Mouse (Mus musculus) CH12.LX (cell line): ENCODE results near the gene Palm. TPM values are rescaled to one million over a fixed set of nuclear protein-coding genes. Genes with fewer than 3 reads are reported as not detected.
A peak's percentile ranks its signal among the peaks of the same experiment; 100 is the strongest.

ENCODE experiments used
- DNase-seq: peaks from one replicate; pipeline ENCODE4 v3.0.0-alpha.2; 2013; ENCODE audit errors: extremely low read depth
- H3K27ac ChIP-seq: 2 replicates; pipeline ENCODE4 v1.5.1; 2012; ENCODE audit warnings: low read depth, mild to moderate bottlenecking, control low read depth, moderate library complexity; ENCODE audit not compliant: insufficient read depth
- H3K27me3 ChIP-seq: replicated peaks from 2 replicates; pipeline ENCODE3; 2012; ENCODE audit warnings: inconsistent platforms
- H3K36me3 ChIP-seq, 2 experiments: replicated peaks in 1 of 2; 2 replicates each; pipeline versions ENCODE3 to v1.6.1; 2012; ENCODE audit warnings: inconsistent platforms in 1 of 2, low read length in 1 of 2, mild to moderate bottlenecking in 1 of 2, mixed read lengths in 1 of 2, moderate library complexity in 1 of 2; ENCODE audit not compliant: control insufficient read depth in 1 of 2, insufficient read depth in 1 of 2
- H3K4me1 ChIP-seq, 2 experiments: 2 replicates each; pipeline ENCODE4 v1.6.1; 2012; ENCODE audit warnings: inconsistent platforms in 1 of 2, moderate library complexity in 1 of 2; ENCODE audit not compliant: insufficient read depth in 2 of 2, control insufficient read depth in 1 of 2
- H3K4me2 ChIP-seq: 2 replicates; pipeline ENCODE4 v1.6.1; 2012; ENCODE audit warnings: low read depth, mild to moderate bottlenecking, control low read depth; ENCODE audit not compliant: poor library complexity, insufficient read depth, severe bottlenecking
- H3K4me3 ChIP-seq, 3 experiments: fragments of 150-350 bp in 1 of 3; sonication (generic) in 1 of 3; replicated peaks in 1 of 3; 2 replicates each; pipeline versions ENCODE3 to v1.5.1; 2011 to 2012; ENCODE audit warnings: low read depth in 2 of 3, low read length in 2 of 3, mild to moderate bottlenecking in 2 of 3, moderate library complexity in 2 of 3, control low read depth in 1 of 3, improper control_type of control experiment in 1 of 3, inconsistent platforms in 1 of 3, mixed read lengths in 1 of 3; ENCODE audit not compliant: poor library complexity in 1 of 3
- H3K79me2 ChIP-seq: replicated peaks from 2 replicates; pipeline ENCODE4 v1.6.1; 2012; ENCODE audit warnings: mild to moderate bottlenecking, moderate library complexity; ENCODE audit not compliant: control insufficient read depth, poor library complexity, insufficient read depth, severe bottlenecking; ENCODE audit errors: extremely low read depth
- H3K9ac ChIP-seq: 2 replicates; pipeline ENCODE4 v1.6.1; 2012; ENCODE audit warnings: low read depth, mild to moderate bottlenecking, control low read depth, moderate library complexity; ENCODE audit not compliant: insufficient read depth
- H3K9me3 ChIP-seq: replicated peaks from 2 replicates; pipeline ENCODE3; 2012; ENCODE audit warnings: low read length, inconsistent platforms, mixed read lengths
- CHD2 ChIP-seq: IDR thresholded peaks from 2 replicates; pipeline ENCODE4 v1.6.1; 2011; ENCODE audit warnings: low read length, improper control_type of control experiment
- CTCF ChIP-seq, 2 experiments: IDR thresholded peaks in 1 of 2; conservative IDR thresholded peaks in 1 of 2; 2 replicates each; pipeline ENCODE4 v1.5.1; 2011 to 2012; ENCODE audit warnings: low read depth in 2 of 2, low read length in 2 of 2, improper control_type of control experiment in 1 of 2, inconsistent platforms in 1 of 2, mild to moderate bottlenecking in 1 of 2, moderate library complexity in 1 of 2
- ELF1 ChIP-seq: IDR thresholded peaks from 2 replicates; pipeline ENCODE4 v1.6.1; 2014; ENCODE audit warnings: low read depth, mild to moderate bottlenecking, inconsistent platforms, low read length, improper control_type of control experiment
- EP300 ChIP-seq: IDR thresholded peaks from 2 replicates; pipeline ENCODE4 v1.6.1; 2011; ENCODE audit warnings: low read length, improper control_type of control experiment
- KAT2A ChIP-seq: IDR thresholded peaks from 2 replicates; pipeline ENCODE4 v1.6.1; 2012; ENCODE audit warnings: low read length, improper control_type of control experiment, inconsistent platforms; ENCODE audit not compliant: insufficient replicate concordance
- MXI1 ChIP-seq: IDR thresholded peaks from 2 replicates; pipeline ENCODE4 v1.6.1; 2011; ENCODE audit warnings: mild to moderate bottlenecking, low read depth, low read length, improper control_type of control experiment
- MYC ChIP-seq: IDR thresholded peaks from 2 replicates; pipeline ENCODE4 v1.6.1; 2011; ENCODE audit warnings: low read depth, mild to moderate bottlenecking, improper control_type of control experiment, low read length
- NELFE ChIP-seq: IDR thresholded peaks from 2 replicates; pipeline ENCODE4 v1.6.1; 2011; ENCODE audit warnings: low read depth, low read length, improper control_type of control experiment
- POLR2A ChIP-seq: IDR thresholded peaks from 2 replicates; pipeline ENCODE4 v1.6.1; 2011; ENCODE audit warnings: low read depth, mild to moderate bottlenecking, improper control_type of control experiment, low read length
- POLR2AphosphoS2 ChIP-seq: IDR thresholded peaks from 2 replicates; pipeline ENCODE4 v1.6.1; 2011; ENCODE audit warnings: low read depth, low read length, improper control_type of control experiment
- RAD21 ChIP-seq: IDR thresholded peaks from 2 replicates; pipeline ENCODE4 v1.6.1; 2011; ENCODE audit warnings: low read depth, mild to moderate bottlenecking, low read length, improper control_type of control experiment, moderate library complexity
- SIN3A ChIP-seq: IDR thresholded peaks from 2 replicates; pipeline ENCODE4 v1.6.1; 2012; ENCODE audit warnings: low read length, improper control_type of control experiment, inconsistent platforms
- SMC3 ChIP-seq: IDR thresholded peaks from 2 replicates; pipeline ENCODE4 v1.6.1; 2011; ENCODE audit warnings: low read depth, low read length, improper control_type of control experiment
- TCF12 ChIP-seq: IDR thresholded peaks from 2 replicates; pipeline ENCODE4 v1.6.1; 2014; ENCODE audit warnings: low read depth, mild to moderate bottlenecking, inconsistent platforms, low read length, improper control_type of control experiment
- USF1 ChIP-seq: IDR thresholded peaks from 2 replicates; pipeline ENCODE4 v1.6.1; 2014; ENCODE audit warnings: low read depth, mild to moderate bottlenecking, inconsistent platforms, low read length, improper control_type of control experiment
- ZKSCAN1 ChIP-seq: IDR thresholded peaks from 2 replicates; pipeline ENCODE4 v1.6.1; 2012; ENCODE audit warnings: low read depth, inconsistent platforms, low read length, improper control_type of control experiment, borderline replicate concordance
- ZMIZ1 ChIP-seq: IDR thresholded peaks from 2 replicates; pipeline ENCODE4 v1.6.1; 2012; ENCODE audit warnings: low read depth, mild to moderate bottlenecking, inconsistent platforms, low read length, improper control_type of control experiment
- ZNF384 ChIP-seq: IDR thresholded peaks from 2 replicates; pipeline ENCODE4 v1.6.1; 2012; ENCODE audit warnings: low read depth, low read length, improper control_type of control experiment, inconsistent platforms
- dilution Hi-C: fragments of 300-500 bp; cut with MboI; formaldehyde crosslinking; loops from 2 replicates; pipeline ENCODE4 v1.14.3; 2020; ENCODE audit warnings: low sequenced_read_pairs; ENCODE audit not compliant: extremely low pct_unique_long_range_greater_than_20kb, extremely low pct_ligation_motif_present
- in situ Hi-C: fragments of 300-500 bp; cut with MboI; formaldehyde crosslinking; loops from 3 replicates; pipeline ENCODE4 v1.14.3; 2019; ENCODE audit warnings: low sequenced_read_pairs, low pct_ligation_motif_present, low pct_unique_long_range_greater_than_20kb, mixed read lengths
- polyA plus RNA-seq: library from polyadenylated mRNA; unstranded; fragments of >175 nt; gene quantifications from 2 replicates; pipeline ENCODE4 v1.2.1, GENCODE M21; 2012; ENCODE audit warnings: low read depth; ENCODE audit not compliant: insufficient read length
- total RNA-seq, 2 experiments: library from RNA; depleted of rRNA; stranded (reverse); fragments of 300-350 nt in 1 of 2; fragments of >200 nt in 1 of 2; gene quantifications; 2 replicates each; pipeline ENCODE4 v1.2.3; 2012 to 2014

Palm gene
- total and polyA plus RNA-seq, 3 experiments: 0.78 to 5.3 (median 2.5) TPM

DNA sequence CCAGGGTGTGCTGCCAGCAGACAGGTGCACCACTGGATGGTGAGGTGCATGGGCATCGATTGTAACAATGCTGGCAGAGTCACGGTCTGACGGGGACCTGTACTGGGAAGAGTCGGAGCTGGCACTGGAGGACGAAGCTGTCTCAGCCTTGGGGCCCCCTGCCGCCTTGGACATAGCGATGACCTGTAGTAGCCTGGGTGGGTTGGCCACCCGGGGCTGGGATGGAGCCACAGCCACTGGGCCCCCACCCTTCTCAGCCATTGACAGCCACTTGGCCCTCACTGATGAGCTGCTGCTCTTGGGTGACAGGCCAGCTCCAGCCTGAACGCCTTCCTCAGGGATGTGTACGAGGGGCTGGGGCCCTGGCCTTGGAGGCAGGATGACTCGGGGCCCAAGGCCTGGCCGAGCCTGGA is 71.8 kb downstream of the Palm start:
- dilution Hi-C loops (no loop called here), in situ Hi-C loops (no loop called here)
- H3K79me2 ChIP-seq: peaks cover 5% of the 10 kb centered on the region
- peaks cover 0 to 5% of the 10 kb centered on the region in 2 experiments; a peak in 1 of 4 replicates for H3K4me1 ChIP-seq
- no peak overlapping the region for H3K27ac ChIP-seq
- H3K4me3 ChIP-seq: no peak overlapping the region
- TF ChIP-seq EP300 (no peak), TCF12 (no peak), POLR2AphosphoS2 (peak; percentile 99), ZKSCAN1 (no peak), NELFE (0 out of 2 replicates have a peak, but pooled peaks have one; percentile 1), MXI1 (0 out of 2 replicates have a peak, but pooled peaks have one; percentile 12), ELF1 (no peak), ZMIZ1 (no peak; the same call in none of the 2 replicates), ZNF384 (no peak), RAD21 (no peak), SIN3A (no peak), KAT2A (no peak), CHD2 (peak; percentile 56; the same call in 1 of the 2 replicates), MYC (no peak), USF1 (no peak)
- no peaks in the 10 kb centered on the region for H3K27me3 ChIP-seq
- DNase-seq: no peak
- no peaks in the 10 kb centered on the region for H3K9me3 ChIP-seq
- no peak overlapping the region for H3K9ac ChIP-seq
- peaks cover 44 to 68% of the 10 kb centered on the region in 2 experiments for H3K36me3 ChIP-seq
- no peak overlapping the region for H3K4me2 ChIP-seq

DNA sequence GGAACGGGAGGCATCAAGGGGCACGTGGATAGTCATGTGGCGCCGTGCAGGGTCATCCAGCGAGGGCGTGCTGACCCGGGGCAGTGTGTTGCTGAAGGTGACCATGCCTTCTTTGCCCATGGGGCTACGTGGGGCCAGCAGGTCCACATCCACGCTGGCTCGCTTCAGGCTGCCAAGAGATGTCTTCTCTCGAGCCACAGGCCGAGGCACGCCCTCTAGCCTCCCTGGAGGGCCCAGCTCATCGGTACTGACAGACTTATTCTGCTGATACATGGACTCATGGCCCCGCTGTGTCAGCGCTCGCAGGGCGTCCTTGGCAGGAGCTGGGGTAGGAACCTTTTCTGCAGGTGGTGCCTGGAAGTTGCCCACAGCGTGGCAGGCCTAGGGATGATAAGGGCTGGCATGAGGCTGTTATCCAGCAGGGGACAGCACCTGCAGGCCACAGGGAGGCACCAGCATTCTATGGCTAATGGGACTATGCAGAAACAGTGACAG is 72.5 kb downstream of the Palm start:
- Histone ChIP-seq H3K27ac (no peak overlapping the region), H3K27me3 (no peaks in the 10 kb centered on the region), H3K4me3 (no peak overlapping the region), H3K79me2 (peaks cover 3% of the 10 kb centered on the region), H3K36me3 (peaks cover 38 to 62% of the 10 kb centered on the region in 2 experiments), H3K9ac (no peak overlapping the region), H3K4me1 (peaks cover 0 to 5% of the 10 kb centered on the region in 2 experiments; a peak in 1 of 4 replicates), H3K9me3 (no peaks in the 10 kb centered on the region), H3K4me2 (no peak overlapping the region)
- dilution Hi-C loops: no loop called here
- TF ChIP-seq POLR2A (no peak), RAD21 (peak; percentile 41), SMC3 (peak; percentile 40), CTCF (conservative IDR thresholded peaks at IDR 0.05 in 1 of 2, IDR thresholded peaks at IDR 0.05 in 1 of 2; ENCODE audit: low read depth in 2 of 2, low read length in 2 of 2) (peak in 1 of 2 experiments; percentile 58; a peak in 2 of 4 replicates)
- no peak for DNase-seq
- in situ Hi-C loops: no loop called here
